Mouse (Mus musculus) kidney, adult 2 months (tissue): ENCODE measurements around the gene Arpc4. TPM values are rescaled to one million over a fixed set of nuclear protein-coding genes. Genes with fewer than 3 reads are reported as not detected.

ENCODE experiments used
- DNase-seq: peaks from one replicate; pipeline ENCODE4 v3.0.0; 2021
- H3K27ac ChIP-seq: fragments of 200-500 bp; 2 replicates; pipeline ENCODE4 v1.5.1; 2012; ENCODE audit warnings: low read depth, low read length, control low read depth, inconsistent platforms; ENCODE audit not compliant: insufficient read depth
- H3K27me3 ChIP-seq: fragments of 200-500 bp; replicated peaks from 2 replicates; pipeline ENCODE4 v1.6.1; 2012; ENCODE audit warnings: mild to moderate bottlenecking, moderate library complexity, low read length, inconsistent platforms; ENCODE audit not compliant: control insufficient read depth, insufficient read depth
- H3K36me3 ChIP-seq: fragments of 200-500 bp; 2 replicates; pipeline ENCODE4 v1.6.1; 2012; ENCODE audit warnings: mild to moderate bottlenecking, moderate library complexity, low read length, inconsistent platforms; ENCODE audit not compliant: control insufficient read depth, insufficient read depth
- H3K4me1 ChIP-seq: fragments of 200-500 bp; 2 replicates; pipeline ENCODE4 v1.6.1; 2011; ENCODE audit warnings: low read length; ENCODE audit not compliant: control insufficient read depth, insufficient read depth
- H3K4me3 ChIP-seq: fragments of 200-500 bp; 2 replicates; pipeline ENCODE4 v1.5.1; 2011; ENCODE audit warnings: mild to moderate bottlenecking, low read depth, low read length, control low read depth; ENCODE audit not compliant: insufficient read depth
- CTCF ChIP-seq: fragments of 200-500 bp; conservative IDR thresholded peaks from 2 replicates; pipeline ENCODE4 v1.5.1; 2011; ENCODE audit warnings: low read depth, mild to moderate bottlenecking, control low read depth, low read length, moderate library complexity, mixed read lengths; ENCODE audit not compliant: insufficient read depth, insufficient read length
- POLR2A ChIP-seq: fragments of 200-500 bp; IDR thresholded peaks from one replicate; pipeline ENCODE4 v1.6.1; 2011; ENCODE audit warnings: low read depth, low read length, control low read depth
- WGBS: fragments of 180-500 bp; shearing (Covaris S2); methylation state at CpG from one replicate; pipeline ENCODE4 v1.1.7; 2018; 5-methylcytosine and 5-hydroxymethylcytosine counted together
- polyA plus RNA-seq: library from polyadenylated mRNA; depleted of rRNA; stranded (reverse); fragments of >200 nt; gene quantifications from 2 replicates; pipeline ENCODE4 v1.2.3, GENCODE M21; 2012

The Arpc4 gene
- polyA plus RNA-seq, 1 experiment, result 79.1 TPM

- peaks cover 5% of the 10 kb centered on the region for H3K36me3 ChIP-seq
- WGBS, result 62% methylated on average over 11 of the region's 11 CpGs
- H3K4me3 ChIP-seq, result no peak overlapping the region
- DNase-seq, result peak; percentile 58
- H3K4me1 ChIP-seq, result peaks cover 14% of the 10 kb centered on the region
- H3K27ac ChIP-seq, result no peak overlapping the region
- H3K27me3 ChIP-seq, result no peaks in the 10 kb centered on the region
- TF ChIP-seq CTCF (no peak; the same call in 1 of the 2 replicates), POLR2A (no peak)
These were observed 2.6 kb downstream of the Arpc4 start for GRCm38 (mm10) chr6:113380480-113380879.

- Histone ChIP-seq H3K27ac (no peak overlapping the region), H3K4me1 (peaks cover 3% of the 10 kb centered on the region; the same call in 1 of the 2 replicates), H3K36me3 (peaks cover 12% of the 10 kb centered on the region), H3K27me3 (no peaks in the 10 kb centered on the region), H3K4me3 (no peak overlapping the region)
- no peak for TF ChIP-seq POLR2A
- TF ChIP-seq CTCF, result no peak
- no peak for DNase-seq
- WGBS, result 94% methylated on average over 8 of the region's 8 CpGs
These were observed 6.5 kb downstream of the Arpc4 start for GRCm38 (mm10) chr6:113384351-113384927.

GRCm38 (mm10) chr6:113385160-113385714 is 7.3 kb downstream of the Arpc4 start:
- TF ChIP-seq POLR2A, result no peak
- DNase-seq, result no peak
- H3K27me3 ChIP-seq, result no peaks in the 10 kb centered on the region
- H3K36me3 ChIP-seq, result peaks cover 13% of the 10 kb centered on the region
- 78% methylated on average over 11 of the region's 11 CpGs for WGBS
- no peak overlapping the region for H3K4me3 ChIP-seq
- H3K4me1 ChIP-seq, result peaks cover 2% of the 10 kb centered on the region; the same call in 1 of the 2 replicates
- H3K27ac ChIP-seq, result no peak overlapping the region

- 58% methylated on average over 3 of the region's 3 CpGs for WGBS
- DNase-seq, result no peak
- Histone ChIP-seq H3K36me3 (peaks cover 13% of the 10 kb centered on the region), H3K27me3 (no peaks in the 10 kb centered on the region), H3K4me3 (no peak overlapping the region), H3K4me1 (peaks cover 6% of the 10 kb centered on the region), H3K27ac (no peak overlapping the region)
- TF ChIP-seq CTCF (no peak), POLR2A (no peak)
These were observed 8.1 kb downstream of the Arpc4 start for GRCm38 (mm10) chr6:113386025-113386424.

- 65% methylated on average over 8 of the region's 8 CpGs for WGBS
- peaks cover 13% of the 10 kb centered on the region for H3K4me1 ChIP-seq
- H3K36me3 ChIP-seq, result peaks cover 11% of the 10 kb centered on the region
- no peak within 1 kb of the TSS for H3K4me3 ChIP-seq
- no peak for TF ChIP-seq POLR2A
- TF ChIP-seq CTCF, result no peak
- H3K27me3 ChIP-seq, result no peaks in the 10 kb centered on the region
- no peak for DNase-seq
- 0 out of 2 replicates have a peak within 1 kb of the TSS, but pooled peaks have one; percentile 18 for H3K27ac ChIP-seq
These were observed 11.0 kb downstream of the Arpc4 start, which contains the start of gene Ttll3 for GRCm38 (mm10) chr6:113388960-113389359. Ttll3 (plus strand) TSS chr6:113389260.

GRCm38 (mm10) chr6:113390715-113391114 is 12.8 kb downstream of the Arpc4 start:
- TF ChIP-seq POLR2A (no peak), CTCF (no peak)
- DNase-seq, result peak; percentile 78
- Histone ChIP-seq H3K4me3 (no peak overlapping the region), H3K27me3 (no peaks in the 10 kb centered on the region), H3K36me3 (peaks cover 6% of the 10 kb centered on the region), H3K27ac (peak overlapping the region; percentile 65), H3K4me1 (peaks cover 13% of the 10 kb centered on the region)
- 65% methylated on average over 3 of the region's 3 CpGs for WGBS

- H3K4me3 ChIP-seq, result peak overlapping the region; percentile 24
These were observed 14.1 kb downstream of the Arpc4 start for GRCm38 (mm10) chr6:113392015-113392386.

More at GRCm38 (mm10) chr6:113392015-113392386, 14.1 kb downstream of the Arpc4 start:
- H3K36me3 ChIP-seq, result peaks cover 6% of the 10 kb centered on the region
- TF ChIP-seq POLR2A (no peak), CTCF (no peak)
- WGBS, result 26% methylated on average over 10 of the region's 10 CpGs
- no peaks in the 10 kb centered on the region for H3K27me3 ChIP-seq
- no peak for DNase-seq
- H3K4me1 ChIP-seq, result peaks cover 13% of the 10 kb centered on the region
- no peak overlapping the region for H3K27ac ChIP-seq
